Mouse (Mus musculus) brain, embryonic 14.5 days (tissue): ENCODE results near the gene Larp4.

ENCODE experiments used
- CTCF ChIP-seq: fragments of 200-500 bp; IDR thresholded peaks from 2 replicates; pipeline ENCODE4 v1.5.1; 2012; ENCODE audit warnings: inconsistent platforms, mild to moderate bottlenecking, moderate library complexity, borderline replicate concordance; ENCODE audit not compliant: insufficient read depth, insufficient read length; ENCODE audit errors: extremely low read depth
- POLR2A ChIP-seq: fragments of 200-500 bp; IDR thresholded peaks from 2 replicates; pipeline ENCODE4 v1.6.1; 2012; ENCODE audit warnings: mild to moderate bottlenecking, inconsistent platforms, borderline replicate concordance; ENCODE audit not compliant: poor library complexity, insufficient read depth, insufficient read length, severe bottlenecking; ENCODE audit errors: extremely low read depth

DNA sequence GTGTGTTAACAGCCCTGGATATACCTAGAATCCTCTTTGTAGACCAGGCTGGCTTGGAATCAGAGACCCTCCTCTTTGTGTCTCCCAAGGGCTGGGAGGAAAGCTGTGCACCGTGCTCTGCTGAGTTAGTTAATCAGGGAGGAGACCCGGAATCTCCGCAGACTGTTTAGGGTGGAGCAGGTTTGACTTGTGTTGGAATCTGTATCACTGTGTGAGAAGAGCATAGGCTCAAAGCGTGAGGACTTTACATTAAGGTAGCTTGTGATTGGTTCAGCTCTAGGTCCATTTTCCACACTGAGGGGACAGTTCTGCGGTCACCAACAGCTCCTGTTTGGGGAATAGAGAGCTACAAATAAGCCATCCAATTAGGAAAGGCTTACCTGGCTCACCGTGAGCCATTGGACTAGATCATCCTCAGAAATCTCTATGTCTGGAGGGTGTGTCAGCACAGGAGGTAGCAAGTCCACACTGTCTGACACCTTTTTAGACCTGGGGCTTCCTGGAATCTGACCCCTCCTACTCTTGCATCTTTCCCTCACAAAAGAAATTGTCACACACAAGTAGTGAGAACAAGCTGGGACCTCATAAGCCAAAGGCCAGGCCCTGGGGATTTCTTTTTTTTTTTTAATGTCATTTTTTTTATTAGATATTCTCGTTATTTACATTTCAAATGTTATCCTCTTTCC, 89.9 kb downstream of the Larp4 start:
- no peak for TF ChIP-seq POLR2A
- TF ChIP-seq CTCF = no peak
